Mouse (Mus musculus): Measurements from ENCODE around the gene Ppcs.

Ppcs gene

GRCm38 (mm10) chr4:119417894-119418293 lies 4.3 kb downstream of the Ppcs start:
- no peak for DNase-seq (ENCODE audit: low read depth, low spot score)

GRCm38 (mm10) chr4:119417270-119417669 lies 5.0 kb downstream of the Ppcs start:
- no peak for DNase-seq (ENCODE audit: low read depth, low spot score)

DNA sequence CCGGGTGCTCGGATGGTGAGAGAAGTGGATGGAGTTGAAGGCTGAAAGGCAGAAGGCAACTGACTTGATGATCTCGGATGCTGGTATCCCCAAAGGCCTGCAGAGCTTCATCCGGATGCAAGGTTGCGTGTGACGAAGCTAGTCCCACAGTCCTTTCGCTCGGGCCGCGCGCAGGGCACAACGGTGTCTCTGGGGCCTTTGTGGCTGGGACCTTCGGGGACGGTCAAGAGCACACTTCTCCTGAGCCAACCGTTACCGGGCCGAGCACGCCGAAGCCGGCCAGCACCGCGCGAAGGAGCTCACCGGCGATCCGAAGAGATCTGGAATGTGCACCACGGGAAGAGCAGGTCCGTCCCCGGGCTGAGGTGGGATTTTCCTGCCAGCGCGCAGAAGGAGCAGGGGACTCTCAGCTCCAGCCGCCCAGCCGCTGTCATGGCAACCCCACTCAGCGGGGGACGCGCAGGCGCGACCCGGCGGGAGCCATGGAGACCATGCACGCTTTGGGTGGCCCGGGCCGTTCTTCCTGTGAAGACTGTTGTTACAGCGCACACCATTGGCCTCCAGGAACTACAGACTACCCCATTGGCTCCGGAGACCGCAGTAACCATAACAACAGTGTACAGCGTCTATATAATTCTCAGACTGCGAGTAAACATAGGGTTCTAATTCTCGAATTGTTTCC lies 7.0 kb downstream of the Ppcs start, which contains the start of gene Ccdc30:
Gene Ccdc30, minus strand, starts transcription at position 450 of the 682 bp plus-strand sequence.
- peak; percentile 98 for DNase-seq (ENCODE audit: low read depth, low spot score)

- no peak for DNase-seq (ENCODE audit: low read depth, low spot score)
Observed at GRCm38 (mm10) chr4:119412791-119413190, 9.4 kb downstream of the Ppcs start.

- peak; percentile 86 for DNase-seq (ENCODE audit: low read depth, low spot score)
Observed at GRCm38 (mm10) chr4:119411877-119412650, 10.2 kb downstream of the Ppcs start.

DNA sequence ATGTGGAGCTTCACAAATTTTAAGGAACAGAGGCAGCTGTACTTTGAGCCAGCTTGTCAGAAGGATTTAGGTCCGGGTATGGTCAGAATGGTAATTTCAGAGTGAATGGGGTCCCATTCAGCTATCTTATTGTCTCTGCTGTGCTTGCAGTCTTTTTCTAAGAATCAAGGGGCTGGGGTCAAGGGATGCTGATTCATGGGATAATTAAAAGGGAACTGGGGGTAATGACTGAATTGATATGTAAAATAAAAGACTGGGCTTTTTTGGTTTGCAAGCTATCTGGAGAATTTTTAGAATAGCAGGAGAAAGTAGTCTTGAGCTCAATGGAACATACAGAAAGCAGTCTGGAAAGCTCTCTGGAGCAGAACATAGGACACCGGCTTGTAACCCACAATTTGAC lies 18.8 kb downstream of the Ppcs start:
- DNase-seq (ENCODE audit: low read depth, low spot score), result peak; percentile 78

DNA sequence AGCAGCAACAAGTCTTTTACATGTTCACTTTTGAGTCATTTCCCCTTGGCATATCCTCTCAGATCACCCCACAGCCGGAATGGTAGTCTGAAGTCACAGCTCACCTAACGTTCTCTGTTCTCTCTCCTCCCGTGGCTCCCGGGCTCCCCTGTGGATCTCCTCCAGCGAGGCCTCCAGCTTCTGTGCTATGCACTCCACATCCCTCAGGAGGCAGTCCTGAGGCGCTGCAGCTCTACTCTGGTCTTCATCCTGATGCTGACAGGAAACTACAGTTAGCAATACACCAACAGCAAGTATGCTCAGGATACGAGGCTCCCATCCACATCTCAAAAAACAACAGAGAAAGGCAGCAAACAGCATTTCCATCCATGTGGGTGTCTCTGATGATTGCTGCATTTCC lies 21.3 kb downstream of the Ppcs start:
- peak; percentile 63 for DNase-seq (ENCODE audit: low read depth, low spot score)

DNA sequence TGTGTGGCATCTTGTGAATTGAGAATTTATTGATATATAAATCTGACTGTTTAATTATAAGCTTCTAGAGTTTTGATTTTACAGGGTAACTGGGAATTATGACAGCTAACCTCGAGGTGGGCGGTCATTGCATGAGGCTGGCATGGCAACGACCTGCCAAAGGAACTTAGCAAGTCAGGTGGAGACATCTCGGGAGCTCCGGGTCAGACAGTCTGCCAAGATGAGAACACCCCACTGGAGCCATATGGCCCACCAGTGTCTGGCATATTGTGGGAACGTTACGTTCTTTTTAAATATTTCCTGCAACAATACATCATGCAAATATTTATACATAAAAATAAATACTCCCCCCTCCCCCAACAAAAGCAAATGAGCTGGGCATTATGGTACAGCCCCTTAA lies 23.5 kb downstream of the Ppcs start:
- no peak for DNase-seq (ENCODE audit: low read depth, low spot score)

GRCm38 (mm10) chr4:119390369-119390768 lies 31.9 kb downstream of the Ppcs start:
- DNase-seq (ENCODE audit: low read depth, low spot score), result peak; percentile 81

GRCm38 (mm10) chr4:119389184-119389583 lies 33.0 kb downstream of the Ppcs start:
- DNase-seq (ENCODE audit: low read depth, low spot score), result no peak

- no peak for DNase-seq (ENCODE audit: low read depth, low spot score)
Observed at GRCm38 (mm10) chr4:119381471-119382190, 40.6 kb downstream of the Ppcs start.

DNA sequence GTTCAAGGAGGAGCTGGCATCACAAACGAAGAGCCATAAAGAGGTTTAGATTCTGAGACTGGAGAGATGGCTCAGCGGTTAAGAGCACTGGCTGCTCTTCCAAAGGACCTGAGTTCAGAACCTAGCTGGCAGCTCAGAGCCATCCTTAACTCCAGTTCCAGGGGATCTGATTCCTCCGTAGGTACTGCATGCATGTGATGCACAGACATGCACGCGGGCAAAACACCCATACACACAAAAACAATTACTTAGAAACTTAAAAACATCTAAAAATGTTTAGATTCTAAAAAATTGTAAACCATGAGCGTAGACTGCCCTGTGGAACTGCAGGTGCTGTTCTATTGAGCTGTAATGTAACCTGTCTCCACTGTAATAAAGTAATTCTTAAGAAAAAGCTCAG lies 52.8 kb downstream of the Ppcs start:
- DNase-seq (ENCODE audit: low read depth, low spot score), result peak; percentile 79
